Mouse (Mus musculus) liver, postnatal 0 days (tissue): ENCODE data around the gene Mfsd7a.

Experiments used
- CTCF ChIP-seq: sonication (generic); IDR thresholded peaks from 2 replicates; pipeline ENCODE4 v1.5.1; 2016; ENCODE audit warnings: antibody characterized with exemption, low read depth
- EP300 ChIP-seq: IDR thresholded peaks from 2 replicates; pipeline ENCODE4 v1.6.1; 2016; ENCODE audit warnings: antibody characterized with exemption, low read depth, mild to moderate bottlenecking

- TF ChIP-seq CTCF: no peak
- TF ChIP-seq EP300: no peak
Measured at GRCm38 (mm10) chr5:108451611-108452010, 2.9 kb upstream of the Mfsd7a start.
